Mouse (Mus musculus): ENCODE data around the gene BB287469.
"Not testable (repeated sequence)": the region's sequence is repeated elsewhere in the genome, so short reads cannot be mapped to it uniquely, and the experiment has no call there.

DNA sequence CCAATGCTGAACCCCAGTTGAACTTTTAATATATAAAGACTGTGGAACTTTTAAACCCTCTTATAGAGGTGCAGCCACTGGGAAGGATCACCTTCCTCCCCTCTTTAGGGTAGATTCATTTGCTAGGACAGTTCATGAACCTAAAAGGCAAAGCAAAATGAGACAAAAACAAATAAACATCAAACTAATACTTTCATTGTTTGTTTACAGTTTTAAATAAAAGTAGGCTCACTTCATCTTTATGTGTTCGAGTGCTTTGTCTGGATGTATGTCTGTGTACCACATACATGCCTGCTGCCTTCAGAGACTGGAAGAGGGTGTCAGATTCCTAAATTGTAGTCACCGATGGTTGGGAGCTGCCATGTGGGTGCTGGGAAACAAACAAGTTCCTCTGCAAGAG lies 25.9 kb downstream of the BB287469 start, which contains the start of gene Gm2001:
- TF ChIP-seq CTCF (IDR thresholded peaks at IDR 0.05; ENCODE audit: borderline replicate concordance, insufficient read depth, low read depth, low read length); POLR2A (IDR thresholded peaks at IDR 0.05; ENCODE audit: borderline replicate concordance, insufficient read depth, low read length): not testable (repeated sequence)

Data from cerebellum, adult 2 months (tissue).